Mouse (Mus musculus): ENCODE measurements around the gene Ano8.

Ano8 gene

GRCm38 (mm10) chr8:71471861-71472260, 13.9 kb downstream of the Ano8 start:
- in situ Hi-C loops (cut with MboI, MseI), result no loop called here

DNA sequence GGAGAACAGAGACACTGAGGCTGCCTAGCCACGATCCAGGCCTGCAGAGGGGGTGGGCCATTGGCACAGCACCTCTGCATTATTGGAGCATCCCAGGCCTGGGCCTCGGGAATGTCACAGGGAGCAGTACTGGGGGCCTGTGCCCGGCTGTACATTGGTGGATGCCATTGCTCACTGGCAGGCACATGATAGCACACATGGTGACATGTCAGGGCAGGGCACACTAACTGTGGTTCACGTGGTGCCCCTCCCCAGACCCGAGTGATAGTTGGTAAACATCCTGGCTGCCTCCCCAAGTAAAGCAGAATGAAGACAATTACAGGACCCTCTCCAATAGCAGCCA, 14.9 kb downstream of the Ano8 start:
- in situ Hi-C loops (cut with MboI, MseI), result no loop called here

- in situ Hi-C loops (cut with MboI, MseI), result no loop called here
Measured at GRCm38 (mm10) chr8:71470146-71470912, 15.4 kb downstream of the Ano8 start.

GRCm38 (mm10) chr8:71469411-71469810, 16.4 kb downstream of the Ano8 start:
- in situ Hi-C loops (cut with MboI, MseI), result no loop called here

- in situ Hi-C loops (cut with MboI, MseI), result no loop called here
Measured at GRCm38 (mm10) chr8:71468916-71469315, 16.8 kb downstream of the Ano8 start, which contains the start of gene Dda1. Gene Dda1, plus strand, starts transcription at chr8:71469199.

- in situ Hi-C loops (cut with MboI, MseI), result no loop called here
Measured at GRCm38 (mm10) chr8:71468001-71468400, 17.8 kb downstream of the Ano8 start.

GRCm38 (mm10) chr8:71467201-71467600, 18.6 kb downstream of the Ano8 start:
- in situ Hi-C loops (cut with MboI, MseI), result no loop called here

- in situ Hi-C loops (cut with MboI, MseI), result no loop called here
Measured at GRCm38 (mm10) chr8:71466198-71466597, 19.6 kb downstream of the Ano8 start.

GRCm38 (mm10) chr8:71465733-71466132, 20.0 kb downstream of the Ano8 start:
- in situ Hi-C loops (cut with MboI, MseI), result no loop called here

DNA sequence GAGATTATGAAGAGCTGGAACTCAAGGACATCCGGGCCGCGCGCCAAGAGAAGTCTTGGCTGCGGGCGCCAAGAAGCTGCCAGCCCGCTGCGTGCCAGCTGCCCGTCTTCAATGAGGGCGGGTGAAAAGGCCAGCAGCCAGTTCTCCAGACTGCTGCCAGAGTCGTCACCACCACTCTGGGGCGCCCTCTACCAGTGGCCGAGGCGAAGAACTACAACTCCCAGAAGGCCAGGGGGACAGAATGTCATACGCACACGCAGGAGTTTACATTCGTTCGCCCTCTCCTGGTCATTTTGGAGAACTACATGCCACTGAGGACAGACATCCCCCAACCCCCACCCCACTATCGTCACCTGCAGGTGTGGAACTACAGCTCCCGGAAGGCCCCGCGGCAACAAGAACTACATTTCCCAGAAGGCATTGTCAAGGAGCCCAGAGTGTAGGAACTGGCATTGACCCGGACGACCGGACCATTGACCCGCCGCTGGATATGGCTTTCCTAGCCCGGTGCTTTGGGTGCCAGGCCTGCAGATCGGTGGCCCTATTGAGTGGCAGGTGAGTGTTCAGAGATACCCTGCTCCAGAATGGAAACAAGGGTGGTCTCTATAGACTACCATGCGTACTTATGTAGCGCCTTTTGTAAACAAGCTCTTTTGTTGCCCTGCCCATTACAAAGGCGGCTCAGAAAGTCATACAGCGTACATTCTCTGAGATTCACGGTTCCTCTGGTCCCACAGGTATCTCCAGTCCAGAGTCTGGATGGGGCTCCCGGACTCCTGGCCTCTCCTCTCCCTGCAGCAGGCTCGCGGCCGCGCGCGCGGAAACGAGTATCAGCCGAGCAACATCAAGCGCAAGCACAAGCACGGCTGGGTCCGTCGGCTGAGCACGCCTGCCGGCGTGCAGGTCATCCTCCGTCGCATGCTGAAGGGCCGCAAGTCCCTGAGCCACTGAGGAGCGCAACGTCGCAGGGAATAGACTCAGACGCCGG, 21.0 kb downstream of the Ano8 start, which contains the start of gene Mrpl34:
Mrpl34 (plus strand) TSS at position 447 of the 988 bp plus-strand sequence.
- in situ Hi-C loops (cut with MboI, MseI), result no loop called here

DNA sequence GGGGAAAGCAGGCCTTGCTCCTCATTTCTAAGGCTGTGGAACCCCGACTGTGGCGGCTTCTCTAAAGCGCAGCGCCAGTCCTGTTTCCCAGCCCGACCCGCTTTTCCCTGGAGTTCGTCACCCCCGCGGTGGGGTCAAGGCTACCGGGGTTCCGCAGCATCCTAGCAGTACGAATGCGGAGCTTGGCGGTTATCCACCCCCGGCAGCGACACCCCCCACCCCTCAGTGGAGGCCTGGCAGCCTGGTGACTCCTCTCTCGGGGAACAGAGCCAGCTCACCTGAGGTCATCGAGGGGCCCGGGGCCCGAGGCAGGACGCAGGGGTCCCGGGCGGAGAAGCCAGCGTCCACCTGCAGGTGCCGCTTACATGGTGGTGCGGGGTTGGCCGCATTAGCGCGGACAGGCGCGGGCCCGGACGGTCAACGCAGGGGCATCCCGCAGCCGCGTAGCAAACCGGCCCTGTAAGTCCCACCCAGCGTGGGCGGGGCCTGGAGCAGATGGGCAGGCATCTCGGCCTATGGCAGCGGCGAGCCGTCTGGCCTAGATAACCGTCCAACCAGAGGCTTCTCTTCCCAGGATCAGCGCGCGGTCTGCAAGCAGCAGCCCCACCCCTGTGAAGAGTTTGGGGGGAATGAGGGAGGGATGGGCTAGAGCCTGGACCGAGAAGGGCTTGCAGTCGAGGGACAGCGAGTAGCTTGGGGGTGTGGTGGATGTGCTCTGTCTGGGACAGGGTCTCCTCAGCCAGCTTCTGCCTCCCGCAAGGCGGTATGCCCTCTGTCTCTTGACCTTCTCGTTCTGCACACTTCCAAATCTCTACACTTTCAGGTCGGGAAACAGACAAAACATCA, 22.4 kb downstream of the Ano8 start, which contains the start of gene Abhd8:
Abhd8 (minus strand) TSS at position 468 of the 846 bp plus-strand sequence.
- in situ Hi-C loops (cut with MboI, MseI), result no loop called here

DNA sequence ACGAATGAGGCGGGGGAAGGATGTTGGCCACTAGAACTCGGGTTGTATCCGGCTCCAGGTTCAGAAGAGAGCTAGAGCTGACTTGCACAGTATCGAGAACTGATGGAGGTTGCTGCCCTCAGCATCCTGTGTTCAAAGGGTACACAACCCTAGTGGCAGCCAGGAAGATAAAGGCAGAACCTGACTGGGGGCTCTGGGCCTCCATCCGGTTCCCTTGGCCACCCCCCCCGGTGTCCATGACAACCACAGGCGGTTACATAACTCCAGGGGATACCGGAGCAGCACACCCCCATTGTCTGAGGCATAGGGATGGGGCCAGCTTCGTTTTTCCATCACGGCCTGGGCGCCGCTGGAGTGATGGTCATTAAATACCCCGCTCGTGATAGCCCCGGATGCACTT, 23.0 kb downstream of the Ano8 start:
- in situ Hi-C loops (cut with MboI, MseI), result no loop called here

DNA sequence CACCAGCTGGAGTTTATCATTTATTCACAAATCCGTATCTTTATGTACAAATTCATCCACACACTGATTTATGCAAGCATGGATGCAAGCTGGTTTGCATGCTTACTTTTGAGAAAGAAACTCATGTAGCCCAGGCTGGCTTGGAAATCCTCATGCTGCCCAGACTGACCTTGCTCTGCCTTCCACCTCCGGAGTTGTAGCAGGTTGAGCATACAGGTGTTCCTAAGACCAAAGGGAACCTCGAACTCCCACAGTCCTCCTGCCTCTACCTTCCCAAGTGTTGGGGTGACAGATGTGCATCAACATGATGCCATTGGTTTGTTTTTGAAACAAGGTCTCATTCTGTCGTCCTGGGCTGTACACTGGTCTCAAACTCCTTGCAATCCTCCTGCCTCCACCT, 23.6 kb downstream of the Ano8 start:
- in situ Hi-C loops (cut with MboI, MseI), result no loop called here

- in situ Hi-C loops (cut with MboI, MseI), result no loop called here
Measured at GRCm38 (mm10) chr8:71461152-71461840, 24.5 kb downstream of the Ano8 start.

GRCm38 (mm10) chr8:71460716-71461115, 25.0 kb downstream of the Ano8 start:
- in situ Hi-C loops (cut with MboI, MseI), result no loop called here

DNA sequence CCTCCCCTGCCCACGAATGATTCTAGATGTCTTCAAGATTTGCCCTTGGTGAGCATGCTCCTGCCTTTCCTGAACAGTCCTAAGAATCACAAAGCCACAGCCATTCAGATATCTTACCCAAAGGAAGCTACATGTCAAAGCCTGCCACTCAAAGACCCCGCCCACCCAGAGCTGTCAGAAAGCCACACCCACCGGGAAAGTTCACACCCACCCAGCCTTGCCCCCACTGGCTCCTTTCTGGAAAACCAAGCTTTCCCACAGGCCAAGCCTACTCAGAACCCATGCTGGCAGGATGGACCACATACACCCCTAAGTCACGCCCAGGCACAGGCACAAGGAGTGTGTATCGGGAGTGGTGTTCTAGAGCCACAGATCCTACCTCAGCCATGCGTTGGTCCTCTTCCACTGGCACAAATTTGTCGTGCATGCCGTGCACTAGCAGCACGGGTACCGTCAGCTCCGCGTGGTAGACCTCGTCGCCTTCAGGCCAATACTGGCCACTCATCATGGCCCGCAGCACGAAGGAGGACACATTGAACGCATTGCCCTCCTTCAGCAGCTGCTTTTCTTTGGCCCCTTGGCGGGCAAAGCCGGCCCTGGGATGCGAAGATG, 28.0 kb downstream of the Ano8 start:
- in situ Hi-C loops (cut with MboI, MseI), result no loop called here

DNA sequence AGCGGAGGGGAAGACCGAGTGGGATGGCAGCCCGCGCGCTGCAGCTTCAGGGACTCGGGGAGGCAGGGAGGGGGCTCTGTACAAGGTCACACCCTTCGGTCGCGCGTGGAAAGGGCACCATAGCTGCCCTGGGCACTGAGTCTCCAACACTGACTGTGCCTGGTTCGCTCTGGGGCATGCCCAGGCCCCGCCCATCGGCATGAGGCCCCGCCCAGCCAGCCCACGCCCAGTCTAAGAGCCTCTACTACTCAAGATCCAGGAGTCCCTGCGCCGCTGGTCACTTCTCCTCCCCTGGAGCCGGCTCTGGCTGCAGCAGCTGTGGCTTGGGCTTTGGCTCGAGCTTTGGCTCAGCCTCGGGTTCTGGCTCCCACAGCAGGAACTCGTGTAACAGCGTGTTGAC, 28.9 kb downstream of the Ano8 start:
- in situ Hi-C loops (cut with MboI, MseI), result no loop called here

DNA sequence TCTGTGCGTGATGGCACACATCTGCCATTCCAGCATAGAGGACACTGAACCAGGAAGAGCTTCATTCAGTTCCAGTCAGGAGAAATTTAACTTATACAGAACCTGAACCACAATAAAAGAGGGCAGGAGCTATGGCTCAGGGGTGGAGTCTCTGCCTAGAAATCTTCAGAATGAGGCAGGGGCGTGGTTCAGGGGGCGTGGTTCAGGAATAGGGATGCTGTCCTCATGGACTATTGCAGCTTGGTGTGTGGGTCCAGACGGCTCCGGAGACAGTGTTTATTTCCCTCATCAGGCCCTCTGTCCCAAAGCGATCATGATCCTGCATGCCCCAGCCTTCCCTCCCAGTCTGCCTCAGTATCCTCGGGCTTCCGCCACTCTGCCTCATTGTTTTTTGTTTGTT, 31.1 kb downstream of the Ano8 start:
- in situ Hi-C loops (cut with MboI, MseI), result no loop called here

- in situ Hi-C loops (cut with MboI, MseI), result no loop called here
Measured at GRCm38 (mm10) chr8:71452669-71453068, 33.1 kb downstream of the Ano8 start.

DNA sequence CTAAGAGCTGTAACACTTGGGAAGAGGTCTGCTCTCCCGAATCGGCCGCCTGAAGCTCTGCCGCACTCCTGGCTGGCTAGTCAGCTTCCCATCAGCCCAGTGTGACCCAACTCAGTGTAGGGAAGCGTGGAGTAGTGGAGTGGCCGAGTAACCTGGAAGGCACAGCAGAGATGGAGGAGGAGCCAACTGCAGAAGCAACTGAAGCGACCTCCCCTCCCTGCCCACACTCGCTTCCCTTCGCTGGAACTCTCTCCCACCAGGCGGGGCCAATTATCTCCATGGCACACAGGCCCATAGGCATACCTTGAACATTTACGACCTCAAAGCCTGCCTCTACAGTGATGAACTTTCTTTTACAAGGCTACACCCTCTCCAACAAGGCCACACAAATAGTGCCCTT, 34.0 kb downstream of the Ano8 start:
- in situ Hi-C loops (cut with MboI, MseI), result no loop called here

GRCm38 (mm10) chr8:71451337-71451736, 34.4 kb downstream of the Ano8 start:
- in situ Hi-C loops (cut with MboI, MseI), result no loop called here
